Mouse (Mus musculus): ENCODE results near the gene Acap2.

- no peak for TF ChIP-seq CTCF (IDR thresholded peaks at IDR 0.05; ENCODE audit: insufficient read depth, low read depth, low read length)
- no peak for TF ChIP-seq POLR2A (IDR thresholded peaks at IDR 0.05; ENCODE audit: insufficient read depth, low read depth, low read length)
Measured at GRCm38 (mm10) chr16:31128116-31128515, 72.9 kb downstream of the Acap2 start.
